Mouse (Mus musculus): Measurements from ENCODE around the gene Ssr2. TPM values are rescaled to one million over a fixed set of nuclear protein-coding genes. Genes with fewer than 3 reads are reported as not detected.

Gene Ssr2
- total and polyA plus RNA-seq, 3 experiments = 346 to 377 (median 364) TPM

DNA sequence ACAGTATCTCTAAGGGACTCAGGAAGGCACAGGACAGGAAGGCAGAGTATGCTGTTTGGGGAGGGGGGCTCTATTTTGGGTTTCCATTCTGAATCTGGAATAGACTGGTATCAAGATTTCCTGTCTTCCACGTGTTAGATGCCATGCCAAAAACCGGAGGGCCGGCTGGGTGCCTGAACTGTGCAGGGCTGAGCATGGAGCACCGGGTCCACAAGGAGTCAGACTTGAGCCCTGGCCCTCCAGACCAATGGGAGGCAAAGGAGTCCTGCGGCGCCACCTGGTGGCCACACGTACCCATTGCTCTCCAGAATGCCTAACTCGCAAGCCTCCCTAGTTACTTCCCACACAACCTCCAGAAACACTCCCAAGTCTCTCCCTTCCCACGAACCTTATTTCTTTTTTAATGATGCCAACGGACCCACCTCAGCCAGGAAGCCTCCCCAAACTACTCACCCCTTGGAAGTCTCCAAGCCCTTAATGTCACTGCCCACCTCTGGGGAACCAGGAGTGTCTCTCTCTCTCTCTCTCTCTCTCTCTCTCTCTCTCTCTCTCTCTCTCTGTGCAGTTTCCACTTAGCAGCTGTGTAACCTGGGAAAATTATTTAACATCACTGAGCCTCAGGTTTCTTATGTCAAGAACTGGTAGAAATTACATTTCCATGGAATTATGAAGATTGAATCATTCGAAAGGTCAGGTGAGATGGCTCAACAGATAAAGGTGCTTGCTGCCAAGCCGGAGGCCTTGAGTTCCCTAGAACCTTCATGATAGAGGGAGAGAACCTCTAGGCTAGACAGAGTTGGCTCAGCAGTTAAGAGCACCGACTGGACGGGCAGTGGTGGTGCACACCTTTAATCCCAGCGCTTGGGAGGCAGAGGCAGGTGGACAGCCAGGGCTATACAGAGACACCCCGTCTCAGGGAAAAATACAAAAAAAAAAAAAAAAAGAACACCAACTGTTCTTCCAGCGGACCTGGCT lies 49.2 kb upstream of the Ssr2 start:
- no peak overlapping the region for H3K4me3 ChIP-seq (replicated peaks in 1 of 3; ENCODE audit: low read depth in 2 of 3, low read length in 2 of 3, poor library complexity in 1 of 3)
- H3K36me3 ChIP-seq (replicated peaks in 1 of 2; ENCODE audit: control insufficient read depth in 1 of 2, insufficient read depth in 1 of 2, low read length in 1 of 2) = peaks cover 9 to 41% of the 10 kb centered on the region in 2 experiments
- H3K4me2 ChIP-seq (ENCODE audit: insufficient read depth, low read depth, poor library complexity, severe bottlenecking) = no peak overlapping the region
- no peaks in the 10 kb centered on the region for H3K9me3 ChIP-seq (replicated peaks; ENCODE audit: low read length)
- dilution Hi-C loops (cut with MboI; ENCODE audit: extremely low pct_ligation_motif_present, extremely low pct_unique_long_range_greater_than_20kb, low sequenced_read_pairs) = no loop called here
- in situ Hi-C loops (cut with MboI; ENCODE audit: low pct_ligation_motif_present, low pct_unique_long_range_greater_than_20kb, low sequenced_read_pairs) = no loop called here
- H3K4me1 ChIP-seq (ENCODE audit: control insufficient read depth in 1 of 2, insufficient read depth in 2 of 2) = peaks cover 22 to 44% of the 10 kb centered on the region in 2 experiments
- no peak overlapping the region for H3K9ac ChIP-seq (ENCODE audit: insufficient read depth, low read depth)
- no peaks in the 10 kb centered on the region for H3K79me2 ChIP-seq (replicated peaks; ENCODE audit: control insufficient read depth, extremely low read depth, insufficient read depth, poor library complexity, severe bottlenecking)
- peak; percentile 91 for DNase-seq (ENCODE audit: extremely low read depth)
- no peaks in the 10 kb centered on the region for H3K27me3 ChIP-seq (replicated peaks)
- TF ChIP-seq POLR2A (IDR thresholded peaks at IDR 0.05; ENCODE audit: low read depth, low read length) (0 out of 2 replicates have a peak, but pooled peaks have one; percentile 29), JUN (IDR thresholded peaks at IDR 0.05; ENCODE audit: insufficient read depth, low read depth, low read length) (no peak), NELFE (IDR thresholded peaks at IDR 0.05; ENCODE audit: low read depth, low read length) (peak; percentile 82; the same call in 1 of the 2 replicates), POLR2AphosphoS2 (IDR thresholded peaks at IDR 0.05; ENCODE audit: low read depth, low read length) (no peak), ELF1 (IDR thresholded peaks at IDR 0.05; ENCODE audit: low read depth, low read length) (peak; percentile 29; the same call in 1 of the 2 replicates), TCF12 (IDR thresholded peaks at IDR 0.05; ENCODE audit: low read depth, low read length) (peak; percentile 54; the same call in 1 of the 2 replicates), ZC3H11A (IDR thresholded peaks at IDR 0.05; ENCODE audit: low read depth, low read length) (peak; percentile 90), ETS1 (conservative IDR thresholded peaks at IDR 0.05; ENCODE audit: low read depth, low read length) (no peak), RCOR1 (conservative IDR thresholded peaks at IDR 0.05; ENCODE audit: low read depth, low read length) (no peak), CHD2 (IDR thresholded peaks at IDR 0.05; ENCODE audit: low read length) (no peak), MYC (IDR thresholded peaks at IDR 0.05; ENCODE audit: low read depth, low read length) (peak; percentile 67; the same call in 1 of the 2 replicates), SIN3A (IDR thresholded peaks at IDR 0.05; ENCODE audit: low read length) (0 out of 2 replicates have a peak, but pooled peaks have one; percentile 67), RAD21 (IDR thresholded peaks at IDR 0.05; ENCODE audit: low read depth, low read length) (peak; percentile 92), MAX (IDR thresholded peaks at IDR 0.05; ENCODE audit: low read length) (peak; percentile 77), NRF1 (IDR thresholded peaks at IDR 0.05; ENCODE audit: low read depth, low read length) (peak; percentile 41; the same call in 1 of the 2 replicates), SMC3 (IDR thresholded peaks at IDR 0.05; ENCODE audit: low read depth, low read length) (peak; percentile 98), USF2 (conservative IDR thresholded peaks at IDR 0.05; ENCODE audit: low read depth, low read length) (no peak), IRF4 (IDR thresholded peaks at IDR 0.05; ENCODE audit: low read depth, low read length) (0 out of 2 replicates have a peak, but pooled peaks have one; percentile 39), ZKSCAN1 (IDR thresholded peaks at IDR 0.05; ENCODE audit: borderline replicate concordance, low read depth, low read length) (no peak), CTCF (conservative IDR thresholded peaks at IDR 0.05 in 1 of 2, IDR thresholded peaks at IDR 0.05 in 1 of 2; ENCODE audit: low read depth in 2 of 2, low read length in 2 of 2) (peak; percentile 77 to 99), HCFC1 (IDR thresholded peaks at IDR 0.05; ENCODE audit: low read depth, low read length) (peak; percentile 49; the same call in 1 of the 2 replicates), MXI1 (IDR thresholded peaks at IDR 0.05; ENCODE audit: low read depth, low read length) (peak; percentile 78; the same call in 1 of the 2 replicates)
- H3K27ac ChIP-seq (ENCODE audit: insufficient read depth, low read depth) = no peak overlapping the region

Measured in CH12.LX (cell line).